Mouse (Mus musculus) liver, embryonic 14.5 days (tissue): ENCODE results near the gene Actr6.

Experiments used
- CTCF ChIP-seq: IDR thresholded peaks from 2 replicates; pipeline ENCODE4 v1.5.1; 2016; ENCODE audit warnings: antibody characterized with exemption, low read depth, control low read depth
- EP300 ChIP-seq: IDR thresholded peaks from 2 replicates; pipeline ENCODE4 v1.6.1; 2016; ENCODE audit warnings: antibody characterized with exemption, low read depth

- TF ChIP-seq CTCF = no peak
- TF ChIP-seq EP300 = no peak
These were observed 64.5 kb downstream of the Actr6 start for GRCm38 (mm10) chr10:89667571-89667970.
